Mouse (Mus musculus) hindbrain, embryonic 15.5 days (tissue): ENCODE measurements at regions not wholly inside any gene's neighbourhood (a gene's known extent, or its start where the extent isn't known, plus 50 kb on each side); places are given as distances from the start of the nearest gene placed in this dataset.

Experiments
- ATAC-seq: fragments of 200-750 bp; cut with Nextera tagmentation; 2 replicates; pipeline ENCODE4 v1.8.0; 2017; ENCODE audit warnings: low read depth, moderate number of reproducible peaks, moderate TSS enrichment; ENCODE audit not compliant: low FRiP score
- H3K27ac ChIP-seq: fragments of 300-500 bp; sonication (generic); replicated peaks from 2 replicates; pipeline ENCODE4 v1.5.1; 2015; ENCODE audit warnings: mild to moderate bottlenecking, inconsistent platforms
- H3K27me3 ChIP-seq: fragments of 300-500 bp; sonication (generic); 2 replicates; pipeline ENCODE4 v1.6.1; 2015; ENCODE audit warnings: control low read depth, inconsistent platforms
- H3K36me3 ChIP-seq: fragments of 300-500 bp; sonication (generic); 2 replicates; pipeline ENCODE4 v1.6.1; 2015; ENCODE audit warnings: control low read depth, inconsistent platforms
- H3K4me1 ChIP-seq: fragments of 300-500 bp; sonication (generic); replicated peaks from 2 replicates; pipeline ENCODE4 v1.6.1; 2015; ENCODE audit warnings: control low read depth, inconsistent platforms
- H3K4me2 ChIP-seq: fragments of 300-500 bp; sonication (generic); 2 replicates; pipeline ENCODE4 v1.6.1; 2015; ENCODE audit warnings: moderate library complexity, mild to moderate bottlenecking, inconsistent platforms
- H3K4me3 ChIP-seq: fragments of 300-500 bp; sonication (generic); 2 replicates; pipeline ENCODE4 v1.5.1; 2015; ENCODE audit warnings: mild to moderate bottlenecking, inconsistent platforms
- H3K9ac ChIP-seq: fragments of 300-500 bp; sonication (generic); 2 replicates; pipeline ENCODE4 v1.6.1; 2015; ENCODE audit warnings: inconsistent platforms
- H3K9me3 ChIP-seq: fragments of 300-500 bp; sonication (generic); 2 replicates; pipeline ENCODE4 v1.6.1; 2016; ENCODE audit warnings: control low read depth, inconsistent platforms
- WGBS: fragments of 180-500 bp; shearing (Covaris S2); methylation state at CpG from one replicate; pipeline ENCODE4 v1.1.7; 2015; 5-methylcytosine and 5-hydroxymethylcytosine counted together

GRCm38 (mm10) chr3:52415361-52415760, 147.2 kb downstream of the Foxo1 start:
- no peak overlapping the region for H3K4me3 ChIP-seq
- H3K9me3 ChIP-seq = no peaks in the 10 kb centered on the region; the same call in 1 of the 2 replicates
- no peak overlapping the region for H3K4me2 ChIP-seq
- ATAC-seq = no peak
- no peaks in the 10 kb centered on the region for H3K36me3 ChIP-seq
- H3K9ac ChIP-seq = no peak overlapping the region
- H3K27me3 ChIP-seq = no peaks in the 10 kb centered on the region
- no peak overlapping the region for H3K27ac ChIP-seq
- WGBS = 31% methylated on average over 6 of the region's 6 CpGs
- H3K4me1 ChIP-seq = peaks cover 10% of the 10 kb centered on the region

GRCm38 (mm10) chr3:52414017-52414416, 145.9 kb downstream of the Foxo1 start:
- Histone ChIP-seq H3K4me1 (peaks cover 10% of the 10 kb centered on the region), H3K9ac (no peak overlapping the region), H3K27me3 (no peaks in the 10 kb centered on the region), H3K36me3 (no peaks in the 10 kb centered on the region), H3K27ac (no peak overlapping the region), H3K4me3 (no peak overlapping the region), H3K4me2 (no peak overlapping the region), H3K9me3 (no peaks in the 10 kb centered on the region)
- 28% methylated on average over 6 of the region's 6 CpGs for WGBS
- no peak for ATAC-seq

GRCm38 (mm10) chr3:52413187-52413746, 145.1 kb downstream of the Foxo1 start:
- Histone ChIP-seq H3K4me3 (no peak overlapping the region), H3K36me3 (no peaks in the 10 kb centered on the region), H3K9ac (no peak overlapping the region), H3K27ac (no peak overlapping the region), H3K4me1 (peaks cover 10% of the 10 kb centered on the region), H3K9me3 (no peaks in the 10 kb centered on the region), H3K4me2 (no peak overlapping the region), H3K27me3 (no peaks in the 10 kb centered on the region)
- WGBS = 15% methylated on average over 10 of the region's 10 CpGs
- no peak for ATAC-seq

GRCm38 (mm10) chr3:52411356-52411755, 143.2 kb downstream of the Foxo1 start:
- WGBS = 88% methylated on average over 5 of the region's 5 CpGs
- ATAC-seq = no peak

GRCm38 (mm10) chr3:52409465-52409864, 141.3 kb downstream of the Foxo1 start:
- ATAC-seq = no peak
- no peak overlapping the region for H3K27ac ChIP-seq
- H3K9ac ChIP-seq = no peak overlapping the region
- no peak overlapping the region for H3K4me3 ChIP-seq
- 64% methylated on average over 7 of the region's 7 CpGs for WGBS
- no peaks in the 10 kb centered on the region for H3K9me3 ChIP-seq
- H3K36me3 ChIP-seq = no peaks in the 10 kb centered on the region
- H3K4me2 ChIP-seq = no peak overlapping the region
- no peaks in the 10 kb centered on the region for H3K27me3 ChIP-seq
- H3K4me1 ChIP-seq = peaks cover 10% of the 10 kb centered on the region

More at GRCm38 (mm10) chr3:52411356-52411755, 143.2 kb downstream of the Foxo1 start:
- Histone ChIP-seq H3K27ac (no peak overlapping the region), H3K4me2 (no peak overlapping the region), H3K9me3 (no peaks in the 10 kb centered on the region), H3K9ac (no peak overlapping the region), H3K4me1 (peaks cover 10% of the 10 kb centered on the region), H3K36me3 (no peaks in the 10 kb centered on the region), H3K27me3 (no peaks in the 10 kb centered on the region), H3K4me3 (no peak overlapping the region)

- no peak overlapping the region for H3K27ac ChIP-seq
- H3K4me1 ChIP-seq = no peaks in the 10 kb centered on the region; the same call in 1 of the 2 replicates
- no peaks in the 10 kb centered on the region for H3K36me3 ChIP-seq
- 78% methylated on average over 5 of the region's 5 CpGs for WGBS
- H3K9ac ChIP-seq = no peak overlapping the region
- no peak overlapping the region for H3K4me3 ChIP-seq
- no peak overlapping the region for H3K4me2 ChIP-seq
- no peaks in the 10 kb centered on the region for H3K9me3 ChIP-seq
- no peaks in the 10 kb centered on the region for H3K27me3 ChIP-seq
- ATAC-seq = no peak
These were observed 138.7 kb downstream of the Foxo1 start for GRCm38 (mm10) chr3:52406778-52407318.

- Histone ChIP-seq H3K27ac (no peak overlapping the region), H3K36me3 (no peaks in the 10 kb centered on the region), H3K4me1 (peaks cover 17% of the 10 kb centered on the region), H3K9ac (no peak overlapping the region), H3K4me2 (no peak overlapping the region), H3K4me3 (no peak overlapping the region), H3K9me3 (no peaks in the 10 kb centered on the region), H3K27me3 (0 out of 2 replicates have a peak, but pooled peaks cover 5% of the 10 kb centered on the region)
- no peak for ATAC-seq
- WGBS = 41% methylated on average over 4 of the region's 4 CpGs
These were observed 136.5 kb downstream of the Foxo1 start for GRCm38 (mm10) chr3:52404636-52405035.

GRCm38 (mm10) chr3:52403032-52403431, 134.9 kb downstream of the Foxo1 start:
- ATAC-seq = no peak
- Histone ChIP-seq H3K9me3 (no peaks in the 10 kb centered on the region), H3K4me1 (peaks cover 17% of the 10 kb centered on the region), H3K27ac (no peak overlapping the region), H3K9ac (no peak overlapping the region), H3K36me3 (no peaks in the 10 kb centered on the region), H3K4me3 (no peak overlapping the region), H3K27me3 (0 out of 2 replicates have a peak, but pooled peaks cover 5% of the 10 kb centered on the region), H3K4me2 (no peak overlapping the region)
- WGBS = 97% methylated on average over 4 of the region's 4 CpGs
